In genomic region chr10:63248421-63248820, GRCm38 (mm10) we compare ENCODE assay signal across 21 mouse cellular contexts. TPM values are rescaled to one million over a fixed set of nuclear protein-coding genes. Genes with fewer than 3 reads are reported as not detected.
DNase-seq lines count a peak whose midpoint lies in the region; TF ChIP-seq lines count a peak whose summit lies in the region.
"Had no signal": no experiment of that assay in that cellular context is flagged by ENCODE, and none has a peak within 500 bp of the region (broad histone marks: within the 10 kb centered on the region; RNA-seq: fewer than 3 reads in every experiment).

No protein-coding gene starts in this region.

- H3K4me3 ChIP-seq in liver, adult 2 months (ENCODE audit: insufficient read depth, low read depth, low read length) = no peak overlapping the region
- H3K4me3 ChIP-seq in testis, adult 2 months (ENCODE audit: control insufficient read depth, low read depth, low read length) = peak overlapping the region; percentile 8
- H3K4me3 ChIP-seq: embryonic facial prominence, embryonic 13.5 days; embryonic facial prominence, embryonic 15.5 days; erythroblast, embryonic 14.5 days; forebrain, embryonic 10.5 days; forebrain, embryonic 12.5 days had no signal

- no peak for TF ChIP-seq CTCF in liver, adult 2 months (IDR thresholded peaks at IDR 0.05; ENCODE audit: low read depth, low read length)
- no peak for TF ChIP-seq CTCF in testis, adult 2 months (IDR thresholded peaks at IDR 0.05; ENCODE audit: control insufficient read depth, insufficient read depth, insufficient replicate concordance, low read depth, low read length)

- 76% methylated on average over 6 of the region's 6 CpGs for WGBS in liver, adult 2 months

- H3K4me1 ChIP-seq in liver, adult 2 months (ENCODE audit: control insufficient read depth, insufficient read depth, low read length) = peaks cover 6% of the 10 kb centered on the region; the same call in 1 of the 2 replicates
- H3K4me1 ChIP-seq in testis, adult 2 months (ENCODE audit: control insufficient read depth, insufficient read depth, low read length) = no peaks in the 10 kb centered on the region
- H3K4me1 ChIP-seq: embryonic facial prominence, embryonic 15.5 days had no signal

- H3K27ac ChIP-seq in liver, adult 2 months (replicated peaks; ENCODE audit: insufficient read depth, low read depth, low read length) = no peak overlapping the region
- H3K27ac ChIP-seq in testis, adult 2 months (ENCODE audit: control insufficient read depth, insufficient read depth, low read depth, low read length) = no peak overlapping the region
- H3K27ac ChIP-seq: embryonic facial prominence, embryonic 13.5 days; embryonic facial prominence, embryonic 15.5 days; forebrain, embryonic 10.5 days; forebrain, embryonic 12.5 days had no signal

- DNase-seq in liver, adult 2 months (ENCODE audit: extremely low read depth, low read depth, low spot score) = peak; percentile 59
- no peak for DNase-seq in liver
- DNase-seq in testis, postnatal 10 days (ENCODE audit: low spot score) = no peak
- DNase-seq in cerebellum, adult 8-10 months = no peak
- DNase-seq: adrenal gland, adult 8-10 months; adrenal gland, postnatal 14 days; adrenal gland, postnatal 36 days; cerebellum, adult 11-12 months; cerebellum, adult 2 months; cerebellum, adult 9-11 months; cerebellum, postnatal 14 days; cerebellum, postnatal 36 days; embryo, embryonic 11 days had no signal

- H3K36me3 ChIP-seq in liver, adult 2 months (ENCODE audit: control insufficient read depth, insufficient read depth, low read length) = peaks cover 31% of the 10 kb centered on the region
- peaks cover 2% of the 10 kb centered on the region; the same call in 1 of the 2 replicates for H3K36me3 ChIP-seq in testis, adult 2 months (ENCODE audit: control insufficient read depth, insufficient read depth, low read length)

- H3K27me3 ChIP-seq in liver, adult 2 months (ENCODE audit: control insufficient read depth, insufficient read depth, low read length) = no peaks in the 10 kb centered on the region
- no peaks in the 10 kb centered on the region for H3K27me3 ChIP-seq in testis, adult 2 months (ENCODE audit: control insufficient read depth, insufficient read depth, low read length)
- H3K27me3 ChIP-seq: embryonic facial prominence, embryonic 13.5 days; embryonic facial prominence, embryonic 15.5 days; forebrain, embryonic 12.5 days; Patski had no signal

- no peak for TF ChIP-seq POLR2A in liver, adult 2 months (IDR thresholded peaks at IDR 0.05; ENCODE audit: extremely low read depth, insufficient read depth, low read length)
- TF ChIP-seq POLR2A in testis, adult 2 months (IDR thresholded peaks at IDR 0.05; ENCODE audit: control insufficient read depth, low read depth, low read length) = no peak

- no peak overlapping the region for H3K9ac ChIP-seq in liver, adult 2 months (ENCODE audit: low read depth, low read length)
- H3K9ac ChIP-seq: embryonic facial prominence, embryonic 13.5 days; embryonic facial prominence, embryonic 15.5 days; forebrain, embryonic 12.5 days had no signal

- peaks cover 13% of the 10 kb centered on the region; the same call in 1 of the 2 replicates for H3K79me2 ChIP-seq in liver, adult 2 months (ENCODE audit: control insufficient read depth, insufficient read depth, low read length)

RNA-seq across cellular contexts. Expression of gene Herc4, which starts 4.8 kb away (rescaled TPM):
- 58.5 and 62.2 TPM in 2 replicates for total RNA-seq in liver, adult 2 months (2014; rRNA removed)
- 8.3 and 9.0 TPM in 2 replicates for polyA plus RNA-seq in liver, adult 2 months (2012; rRNA removed)
- polyA plus RNA-seq in testis, adult 2 months (2012; rRNA removed) = 60.8 and 71.4 TPM in 2 replicates

RNA-seq across cellular contexts. Expression of gene Mypn, which starts 44.7 kb away (rescaled TPM):
- total RNA-seq in liver, adult 2 months (2014; rRNA removed) = under 0.01 TPM in 1 of 2 replicates, not detected in the other
- polyA plus RNA-seq in liver, adult 2 months (2012; rRNA removed) = 0.12 TPM in 1 of 2 replicates, not detected in the other
- polyA plus RNA-seq in testis, adult 2 months (2012; rRNA removed) = 3.2 and 3.5 TPM in 2 replicates
- total RNA-seq: common myeloid progenitor, adult 5-6 weeks had no signal
- polyA plus RNA-seq: erythroblast, embryonic 14.5 days; forebrain, embryonic 12.5 days; Patski had no signal
